Mouse (Mus musculus) liver, embryonic 16.5 days (tissue): ENCODE data around the gene Kif1bp. TPM values are rescaled to one million over a fixed set of nuclear protein-coding genes. Genes with fewer than 3 reads are reported as not detected.

Experiments used
- ATAC-seq: fragments of 200-750 bp; cut with Nextera tagmentation; 2 replicates; pipeline ENCODE4 v1.8.0; 2017; ENCODE audit warnings: low read depth, mild to moderate bottlenecking, moderate number of reproducible peaks, moderate library complexity
- H3K27ac ChIP-seq: fragments of 300-500 bp; sonication (generic); 2 replicates; pipeline ENCODE4 v1.5.1; 2014; ENCODE audit warnings: mild to moderate bottlenecking, low read length
- H3K27me3 ChIP-seq: fragments of 300-500 bp; sonication (generic); 2 replicates; pipeline ENCODE4 v1.6.1; 2014; ENCODE audit warnings: low read depth, low read length, mixed read lengths; ENCODE audit not compliant: control insufficient read depth, insufficient read depth
- H3K36me3 ChIP-seq: fragments of 300-500 bp; sonication (generic); 2 replicates; pipeline ENCODE4 v1.6.1; 2014; ENCODE audit warnings: mild to moderate bottlenecking; ENCODE audit not compliant: control insufficient read depth, insufficient read depth
- H3K4me1 ChIP-seq: fragments of 300-500 bp; sonication (generic); 2 replicates; pipeline ENCODE4 v1.6.1; 2014; ENCODE audit warnings: low read depth, low read length, mixed read lengths; ENCODE audit not compliant: control insufficient read depth
- H3K4me2 ChIP-seq: fragments of 300-500 bp; sonication (generic); 2 replicates; pipeline ENCODE4 v1.6.1; 2014; ENCODE audit warnings: low read depth, low read length, mixed read lengths
- H3K4me3 ChIP-seq: fragments of 300-500 bp; sonication (generic); 2 replicates; pipeline ENCODE4 v1.5.1; 2014; ENCODE audit warnings: low read depth, mild to moderate bottlenecking, low read length
- H3K9ac ChIP-seq: fragments of 300-500 bp; sonication (generic); 2 replicates; pipeline ENCODE4 v1.6.1; 2014; ENCODE audit warnings: low read depth, low read length
- H3K9me3 ChIP-seq: fragments of 300-500 bp; sonication (generic); replicated peaks from 2 replicates; pipeline ENCODE4 v1.6.1; 2016; ENCODE audit warnings: low read length; ENCODE audit not compliant: control insufficient read depth
- WGBS: fragments of 180-500 bp; shearing (Covaris S2); extraction: QIAGEN DNeasy Blood & Tissue Kit; methylation state at CpG from one replicate; pipeline ENCODE4 v1.1.7; 2014; ENCODE audit not compliant: insufficient replicate concordance; 5-methylcytosine and 5-hydroxymethylcytosine counted together
- polyA plus RNA-seq: library from polyadenylated mRNA; unstranded; fragments of >200 nt; fragmentation: Nextera tagmentation; extraction: Ambion mirVana; gene quantifications from 2 replicates; pipeline ENCODE4 v1.2.1, GENCODE M21; 2015

Gene Kif1bp
- polyA plus RNA-seq, 1 experiment from 2014 or later: 9.9 TPM

DNA sequence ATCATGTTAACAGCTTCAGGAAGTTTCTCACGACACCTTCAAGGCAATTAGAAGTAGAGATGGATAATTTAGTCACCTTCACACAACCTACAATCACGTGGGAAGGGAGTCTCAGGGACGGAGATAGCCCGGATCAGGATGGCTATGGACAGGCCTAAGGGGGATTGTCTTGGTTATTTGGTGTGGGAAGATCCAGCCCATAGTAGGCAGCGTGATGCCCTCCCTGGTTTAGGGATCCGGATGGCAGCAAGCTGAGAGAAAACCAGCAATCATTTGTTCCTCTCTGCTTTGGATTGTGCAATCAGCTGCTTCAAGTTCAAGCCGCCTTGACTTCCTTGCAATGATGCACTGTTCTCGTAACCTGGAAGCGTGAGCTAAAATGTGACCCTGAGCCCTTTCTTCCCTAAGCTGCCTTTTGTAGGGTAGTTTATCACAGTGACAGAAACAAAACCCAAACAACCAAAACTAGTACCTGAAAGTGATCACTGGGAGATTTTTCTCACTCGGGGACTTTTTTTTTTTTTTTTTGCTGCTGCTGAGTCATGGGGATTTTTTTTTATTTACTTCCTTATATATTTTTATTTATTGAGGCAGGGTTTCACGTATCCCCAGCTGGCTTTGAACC is 69.1 kb downstream of the Kif1bp start:
- Histone ChIP-seq H3K27ac (no peak overlapping the region; the same call in 1 of the 2 replicates), H3K27me3 (no peaks in the 10 kb centered on the region), H3K4me2 (peak overlapping the region; percentile 79), H3K9me3 (no peaks in the 10 kb centered on the region), H3K4me3 (no peak overlapping the region), H3K9ac (no peak overlapping the region), H3K4me1 (peaks cover 34% of the 10 kb centered on the region), H3K36me3 (no peaks in the 10 kb centered on the region)
- no peak for ATAC-seq
- WGBS: 40% methylated on average over 11 of the region's 11 CpGs

DNA sequence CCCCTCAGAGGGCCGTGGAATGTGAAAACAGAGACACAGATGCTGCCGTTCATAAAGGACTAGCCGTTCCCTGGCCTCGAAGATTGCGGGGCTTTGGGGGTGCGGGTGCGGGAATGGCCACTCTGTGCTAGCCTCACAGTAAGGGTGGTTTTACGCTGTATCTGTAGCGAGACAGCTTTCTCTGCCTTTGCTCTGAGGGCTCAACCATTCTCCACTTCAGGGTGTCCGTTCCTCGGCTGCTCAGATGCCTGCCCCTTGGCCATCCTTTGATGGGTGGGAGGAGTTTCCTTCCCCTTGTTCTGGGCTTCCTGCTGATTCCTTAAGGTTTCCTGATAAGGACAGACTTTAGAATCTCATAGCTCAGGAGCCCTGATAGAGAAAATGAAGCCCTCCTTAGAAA is 69.8 kb downstream of the Kif1bp start:
- no peak for ATAC-seq
- Histone ChIP-seq H3K4me1 (peaks cover 41% of the 10 kb centered on the region), H3K4me2 (peak overlapping the region; percentile 79), H3K9ac (peak overlapping the region; percentile 61), H3K27me3 (no peaks in the 10 kb centered on the region), H3K36me3 (no peaks in the 10 kb centered on the region), H3K27ac (peak overlapping the region; percentile 75), H3K4me3 (peak overlapping the region; percentile 58), H3K9me3 (no peaks in the 10 kb centered on the region)
- WGBS: 2% methylated on average over 11 of the region's 11 CpGs

DNA sequence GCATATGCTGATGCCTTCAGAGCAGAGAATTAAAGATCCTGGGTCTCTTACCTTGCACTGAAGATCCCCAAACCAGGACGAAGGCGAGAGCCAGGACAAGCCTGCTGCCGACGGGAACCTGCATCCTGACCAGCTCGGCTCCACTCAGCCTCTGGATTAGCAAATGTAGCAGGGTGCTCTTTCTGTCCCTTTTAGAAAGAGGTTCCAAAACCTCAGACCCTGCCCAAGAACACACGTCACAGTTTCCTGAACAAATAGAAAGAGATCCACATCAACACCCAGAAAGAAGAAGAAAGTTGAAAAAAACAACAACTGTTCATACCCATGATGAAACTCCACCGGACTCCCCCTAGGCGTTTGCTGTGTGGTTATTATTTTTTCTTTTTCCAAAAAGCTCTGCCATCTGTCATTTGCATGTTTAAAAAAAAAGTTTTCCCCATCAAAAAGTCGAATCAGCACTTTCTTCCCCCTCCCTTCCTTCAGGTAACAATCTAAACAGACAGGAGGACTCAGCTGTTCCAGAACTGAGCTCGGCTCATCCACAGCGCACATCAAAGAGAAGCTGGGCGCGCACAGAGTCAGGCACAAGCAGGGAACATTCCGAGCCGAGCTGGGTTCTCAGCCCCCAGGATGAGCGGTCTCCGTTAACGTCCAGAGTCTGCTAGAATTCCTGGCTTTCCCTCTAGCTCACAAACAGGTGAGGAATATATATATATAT is 70.5 kb downstream of the Kif1bp start:
- Histone ChIP-seq H3K36me3 (no peaks in the 10 kb centered on the region), H3K27me3 (no peaks in the 10 kb centered on the region), H3K4me1 (peaks cover 45% of the 10 kb centered on the region), H3K9me3 (no peaks in the 10 kb centered on the region), H3K9ac (peak overlapping the region; percentile 61), H3K4me3 (peak overlapping the region; percentile 58), H3K4me2 (peak overlapping the region; percentile 79), H3K27ac (peak overlapping the region; percentile 75)
- ATAC-seq: peak; percentile 31; the same call in 1 of the 2 replicates
- 2% methylated on average over 18 of the region's 18 CpGs for WGBS

DNA sequence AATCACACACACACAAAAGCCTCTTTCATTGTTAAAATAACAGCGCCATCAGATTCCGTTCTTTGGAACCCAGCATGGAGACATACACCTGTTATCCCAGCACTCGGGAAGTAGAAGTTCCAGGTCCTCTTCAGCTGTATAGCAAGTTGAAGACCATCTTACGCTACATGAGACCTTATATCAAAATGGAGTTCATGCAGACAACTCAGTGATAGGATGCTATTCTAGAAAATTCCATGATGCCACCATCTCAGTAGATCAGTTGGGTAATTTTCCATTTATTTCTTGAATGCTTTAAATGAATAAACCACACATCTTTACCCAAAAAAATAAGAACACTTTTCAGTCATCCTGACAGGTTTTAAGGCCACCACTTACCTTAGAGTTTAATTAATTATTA is 71.2 kb downstream of the Kif1bp start:
- Histone ChIP-seq H3K9ac (no peak overlapping the region), H3K36me3 (no peaks in the 10 kb centered on the region), H3K27ac (no peak overlapping the region), H3K4me3 (peak overlapping the region; percentile 58; the same call in 1 of the 2 replicates), H3K4me1 (peaks cover 50% of the 10 kb centered on the region), H3K9me3 (no peaks in the 10 kb centered on the region), H3K27me3 (no peaks in the 10 kb centered on the region), H3K4me2 (peak overlapping the region; percentile 79)
- WGBS: 59% methylated on average over 4 of the region's 4 CpGs
- ATAC-seq: no peak

DNA sequence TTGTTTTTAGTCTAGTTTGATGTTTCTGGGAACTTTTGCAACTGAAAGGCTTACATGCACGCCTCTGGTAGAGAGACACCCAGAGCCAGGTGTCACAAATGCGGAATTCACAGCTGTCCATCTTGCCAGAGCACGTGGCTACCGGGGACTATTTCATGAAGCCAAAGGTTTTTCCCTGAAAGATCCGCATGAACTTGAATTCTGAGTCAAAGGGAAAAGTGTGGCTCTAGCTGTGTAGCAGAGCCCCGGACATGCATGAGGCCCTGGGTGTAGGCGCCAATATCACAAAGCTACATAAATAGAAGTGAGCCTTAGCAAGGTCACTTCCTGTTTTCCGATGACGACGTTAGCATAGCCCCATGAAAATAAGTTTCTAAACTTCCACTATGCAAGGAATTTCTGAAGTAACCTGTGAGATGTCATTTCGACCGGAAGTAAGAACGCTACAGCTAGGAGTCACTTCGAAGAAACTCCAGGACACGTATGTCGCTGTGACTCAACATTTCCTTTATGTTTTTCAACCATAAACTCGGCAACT is 72.2 kb downstream of the Kif1bp start:
- H3K4me3 ChIP-seq: peak overlapping the region; percentile 34
- peak overlapping the region; percentile 44 for H3K9ac ChIP-seq
- H3K4me2 ChIP-seq: peak overlapping the region; percentile 79
- peak; percentile 49 for ATAC-seq
- H3K4me1 ChIP-seq: peaks cover 56% of the 10 kb centered on the region
- 18% methylated on average over 17 of the region's 17 CpGs for WGBS
- H3K36me3 ChIP-seq: no peaks in the 10 kb centered on the region
- peak overlapping the region; percentile 76 for H3K27ac ChIP-seq
- H3K9me3 ChIP-seq: no peaks in the 10 kb centered on the region
- H3K27me3 ChIP-seq: no peaks in the 10 kb centered on the region

DNA sequence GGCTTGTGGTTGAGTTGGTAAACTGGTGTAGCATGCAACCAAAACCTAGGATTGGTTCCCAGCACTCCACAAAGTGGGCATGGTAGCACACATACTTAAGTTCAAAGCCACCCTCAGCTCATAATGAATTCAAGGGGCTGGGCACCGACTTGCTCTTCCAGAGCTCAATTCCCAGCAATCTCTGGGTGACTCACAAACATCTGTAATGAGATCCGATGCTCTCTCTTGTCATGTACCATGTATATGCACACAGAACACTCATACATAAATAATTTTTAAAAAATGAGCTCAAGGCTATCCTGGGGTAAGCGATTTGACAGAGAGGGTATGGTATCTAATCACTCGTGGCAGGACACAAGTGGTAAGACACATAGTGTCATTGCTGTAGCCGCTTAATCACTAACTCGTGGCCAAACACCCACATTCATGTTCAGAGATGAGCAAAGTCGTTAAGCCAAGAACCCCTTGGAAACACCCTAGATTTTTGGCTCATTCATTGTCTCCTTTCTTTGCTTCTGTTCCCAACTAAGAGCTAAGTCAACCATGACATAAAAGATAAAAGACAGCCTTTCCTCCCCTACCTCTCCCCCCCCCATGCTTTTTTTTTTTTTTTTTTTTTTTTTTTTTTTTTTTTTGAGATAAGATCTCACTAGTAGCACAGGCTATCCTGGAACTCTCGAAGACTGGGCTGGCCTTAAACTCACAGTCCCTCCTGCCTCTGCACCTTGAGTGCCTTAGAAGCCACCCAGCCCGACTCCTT is 72.9 kb downstream of the Kif1bp start:
- Histone ChIP-seq H3K9ac (peak overlapping the region; percentile 44; the same call in 1 of the 2 replicates), H3K27ac (peak overlapping the region; percentile 76), H3K4me2 (peak overlapping the region; percentile 79), H3K4me1 (peaks cover 62% of the 10 kb centered on the region), H3K4me3 (peak overlapping the region; percentile 34; the same call in 1 of the 2 replicates), H3K9me3 (no peaks in the 10 kb centered on the region), H3K36me3 (no peaks in the 10 kb centered on the region), H3K27me3 (no peaks in the 10 kb centered on the region)
- WGBS: 34% methylated on average over 9 of the region's 9 CpGs
- no peak for ATAC-seq

DNA sequence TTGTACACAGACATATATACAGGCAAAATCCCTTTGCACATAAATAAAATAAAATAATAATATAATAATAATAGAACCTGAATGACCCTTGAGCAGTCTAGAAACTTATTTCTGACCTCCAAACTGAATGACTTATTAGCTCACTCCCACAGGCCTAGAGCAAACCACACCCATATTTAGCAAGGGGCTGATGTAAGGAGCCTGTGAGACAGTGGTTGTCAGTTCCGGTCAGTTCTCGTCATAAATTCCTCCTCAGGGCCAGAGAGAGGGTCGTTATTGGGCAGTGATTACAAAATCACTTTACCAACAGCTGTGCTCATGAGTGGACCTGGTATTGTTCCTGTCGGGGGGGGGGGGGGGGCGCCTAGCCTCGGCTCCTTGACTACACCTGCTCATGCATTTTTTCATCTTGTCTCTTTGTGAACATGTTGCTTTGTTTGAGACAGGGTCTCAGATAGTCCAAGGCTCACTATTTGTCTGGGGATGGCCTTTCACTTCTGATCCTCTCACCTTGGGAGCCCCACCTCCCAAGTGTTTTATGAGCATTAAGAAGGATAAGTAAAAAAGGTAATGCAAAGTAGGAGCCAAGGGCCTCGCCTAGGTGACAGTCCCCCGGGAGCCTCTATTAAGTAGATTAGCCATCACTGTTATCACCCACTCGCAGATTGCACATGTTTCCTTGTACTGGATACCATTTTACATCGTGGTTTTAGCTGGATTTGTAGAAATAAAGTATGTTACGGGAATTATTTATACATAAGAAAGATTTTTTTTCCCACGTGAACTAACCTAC is 74.2 kb downstream of the Kif1bp start:
- H3K9ac ChIP-seq: peak overlapping the region; percentile 38
- ATAC-seq: peak; percentile 60
- H3K9me3 ChIP-seq: no peaks in the 10 kb centered on the region
- peak overlapping the region; percentile 46 for H3K4me2 ChIP-seq
- H3K27me3 ChIP-seq: no peaks in the 10 kb centered on the region
- H3K4me1 ChIP-seq: peaks cover 64% of the 10 kb centered on the region
- no peaks in the 10 kb centered on the region for H3K36me3 ChIP-seq
- peak overlapping the region; percentile 71 for H3K27ac ChIP-seq
- H3K4me3 ChIP-seq: peak overlapping the region; percentile 7; the same call in 1 of the 2 replicates
- WGBS: 14% methylated on average over 12 of the region's 12 CpGs

DNA sequence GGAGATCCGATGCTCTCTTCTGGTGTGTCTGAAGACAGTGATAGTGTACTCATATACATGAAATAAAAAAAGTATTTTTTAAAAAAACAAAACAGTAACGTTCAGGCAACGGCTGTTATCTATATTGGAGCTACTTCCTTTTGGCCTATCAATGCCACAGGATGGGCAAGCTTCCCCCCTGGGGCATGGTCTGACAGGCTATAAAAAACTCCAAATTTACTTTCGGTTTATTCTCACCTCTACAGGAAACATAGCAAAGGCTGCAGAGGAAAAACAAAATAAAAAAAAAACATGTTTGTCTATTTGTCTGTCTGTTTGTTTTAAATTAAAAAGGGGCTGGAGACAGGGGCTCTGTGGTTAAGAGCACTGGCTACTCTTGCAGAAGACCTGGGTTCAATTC is 74.9 kb downstream of the Kif1bp start:
- Histone ChIP-seq H3K9me3 (no peaks in the 10 kb centered on the region), H3K4me2 (peak overlapping the region; percentile 46), H3K9ac (0 out of 2 replicates have a peak overlapping the region, but pooled peaks have one; percentile 8), H3K27ac (peak overlapping the region; percentile 71), H3K4me3 (peak overlapping the region; percentile 0; the same call in 1 of the 2 replicates), H3K27me3 (no peaks in the 10 kb centered on the region), H3K4me1 (peaks cover 57% of the 10 kb centered on the region), H3K36me3 (no peaks in the 10 kb centered on the region)
- 13% methylated on average over 4 of the region's 4 CpGs for WGBS
- ATAC-seq: no peak
